Mouse (Mus musculus) frontal cortex, adult 2 months (tissue): ENCODE results near the gene Dach2. TPM values are rescaled to one million over a fixed set of nuclear protein-coding genes. Genes with fewer than 3 reads are reported as not detected.
"Not testable (repeated sequence)": the region's sequence is repeated elsewhere in the genome, so short reads cannot be mapped to it uniquely, and the experiment has no call there.

Source experiments
- DNase-seq, 2 experiments: peaks; one replicate each; pipeline ENCODE4 v3.0.0; 2022; ENCODE audit warnings: low spot score in 1 of 2; ENCODE audit errors: extremely low spot score in 1 of 2
- polyA plus RNA-seq: library from polyadenylated mRNA; depleted of rRNA; stranded (reverse); fragments of >200 nt; gene quantifications from 2 replicates; pipeline ENCODE4 v1.2.3, GENCODE M21; 2012; rRNA removed

Dach2 gene
- polyA plus RNA-seq, result 0.38 and 0.48 TPM in 2 replicates

GRCm38 (mm10) chrX:113297404-113297803, at the start of gene Dach2:
Dach2 (plus strand) TSS chrX:113297510.
- no peak for DNase-seq

GRCm38 (mm10) chrX:113252427-113252826, 44.9 kb upstream of the Dach2 start:
- DNase-seq, result not testable (repeated sequence)

- DNase-seq, result no peak
Observed at GRCm38 (mm10) chrX:113298031-113298430, 721 bp downstream of the Dach2 start.

GRCm38 (mm10) chrX:113298468-113298867, 1.2 kb downstream of the Dach2 start:
- no peak for DNase-seq

GRCm38 (mm10) chrX:113304323-113304722, 7.0 kb downstream of the Dach2 start:
- no peak for DNase-seq

GRCm38 (mm10) chrX:113338143-113338542, 40.8 kb downstream of the Dach2 start:
- no peak for DNase-seq

- no peak for DNase-seq
Observed at GRCm38 (mm10) chrX:113394417-113394816, 97.1 kb downstream of the Dach2 start.

GRCm38 (mm10) chrX:113408756-113409155, 111.4 kb downstream of the Dach2 start:
- DNase-seq, result no peak

GRCm38 (mm10) chrX:113421517-113422187, 124.3 kb downstream of the Dach2 start:
- DNase-seq, result no peak

GRCm38 (mm10) chrX:113482131-113482530, 184.8 kb downstream of the Dach2 start:
- no peak for DNase-seq

GRCm38 (mm10) chrX:113545106-113545505, 247.8 kb downstream of the Dach2 start:
- no peak for DNase-seq

GRCm38 (mm10) chrX:113563897-113564296, 266.6 kb downstream of the Dach2 start:
- no peak for DNase-seq

- no peak for DNase-seq
Observed at GRCm38 (mm10) chrX:113666069-113666468, 368.8 kb downstream of the Dach2 start.

GRCm38 (mm10) chrX:113687163-113687562, 389.9 kb downstream of the Dach2 start:
- no peak for DNase-seq

- no peak for DNase-seq
Observed at GRCm38 (mm10) chrX:113712363-113712762, 415.1 kb downstream of the Dach2 start.

GRCm38 (mm10) chrX:113724124-113724523, 426.8 kb downstream of the Dach2 start:
- peak in 1 of 2 experiments; percentile 0 for DNase-seq

- no peak for DNase-seq
Observed at GRCm38 (mm10) chrX:113747122-113747521, 449.8 kb downstream of the Dach2 start.

- DNase-seq, result peak in 1 of 2 experiments; percentile 1
Observed at GRCm38 (mm10) chrX:113792264-113792663, 495.0 kb downstream of the Dach2 start.

- no peak for DNase-seq
Observed at GRCm38 (mm10) chrX:113810369-113810768, 513.1 kb downstream of the Dach2 start.

- DNase-seq, result no peak
Observed at GRCm38 (mm10) chrX:113826810-113827209, 529.5 kb downstream of the Dach2 start.

GRCm38 (mm10) chrX:113833062-113833461, 535.8 kb downstream of the Dach2 start:
- no peak for DNase-seq

- peak in 1 of 2 experiments; percentile 1 for DNase-seq
Observed at GRCm38 (mm10) chrX:113867835-113868495, 570.7 kb downstream of the Dach2 start.
